Mouse (Mus musculus) cerebellum, postnatal 4 days (tissue): ENCODE data around the gene Fdps.
A peak's percentile ranks its signal among the peaks of the same experiment; 100 is the strongest.
"Not testable (repeated sequence)": the region's sequence is repeated elsewhere in the genome, so short reads cannot be mapped to it uniquely, and the experiment has no call there.

Experiments
- DNase-seq, 2 experiments: peaks; one replicate each; pipeline ENCODE4 v3.0.0; 2022; ENCODE audit warnings: low spot score in 2 of 2, mixed read lengths in 1 of 2

The Fdps gene

DNA sequence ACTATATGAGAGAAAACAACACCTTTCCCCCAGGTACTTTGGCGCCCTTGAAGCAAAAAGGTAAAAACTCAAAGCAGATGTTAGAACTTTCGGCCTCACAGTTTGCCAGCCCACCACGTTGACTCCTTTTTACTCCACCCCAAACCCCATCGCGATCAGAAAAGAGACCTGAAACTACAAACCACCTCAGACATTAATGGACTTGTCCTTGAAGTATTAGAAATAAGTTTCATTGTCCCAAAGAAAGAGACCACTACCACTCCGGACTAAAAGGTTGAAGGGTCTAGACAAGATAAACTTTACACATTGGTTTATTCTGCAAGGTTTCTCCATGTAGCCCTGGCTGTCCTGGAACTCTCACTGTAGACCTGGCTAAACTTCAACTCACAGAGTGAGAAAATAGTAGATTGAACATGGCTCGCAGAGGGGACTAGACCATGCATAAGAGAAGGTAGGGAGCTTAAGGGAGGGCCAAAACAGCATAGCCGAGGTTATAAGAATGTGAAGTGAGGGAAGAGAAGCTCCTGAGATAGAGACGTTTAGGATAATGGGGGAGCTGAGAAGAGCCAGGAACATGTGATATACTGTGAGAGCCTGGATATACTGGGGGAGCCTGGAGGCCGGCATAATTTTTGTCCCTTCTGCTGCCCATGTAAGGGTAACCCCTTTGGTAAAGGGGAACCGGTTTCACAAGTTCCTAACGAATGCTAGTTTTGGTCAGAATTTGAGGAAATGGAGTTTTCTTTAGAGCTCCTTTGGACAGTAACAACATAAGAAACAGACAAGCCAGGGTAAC is 934 bp upstream of the Fdps start:
- no peak for DNase-seq

DNA sequence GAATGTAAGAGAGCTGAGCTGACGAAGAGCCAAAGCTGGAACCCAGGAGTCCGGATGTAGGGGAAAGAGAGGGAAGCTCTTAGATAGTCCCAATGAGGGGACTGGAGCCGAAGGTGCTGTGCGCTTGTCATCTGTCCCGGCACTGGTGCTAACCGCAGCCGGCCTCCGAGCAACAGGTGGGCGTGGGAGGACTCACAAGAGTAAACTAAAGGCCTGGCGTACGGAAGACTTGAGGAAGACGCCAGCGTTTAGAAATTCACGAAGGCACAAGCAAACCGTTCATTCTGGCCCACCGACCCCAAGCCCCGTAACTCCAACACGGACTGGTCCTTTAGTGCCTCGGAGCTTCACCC is 324 bp downstream of the Fdps start:
- DNase-seq, result no peak

DNA sequence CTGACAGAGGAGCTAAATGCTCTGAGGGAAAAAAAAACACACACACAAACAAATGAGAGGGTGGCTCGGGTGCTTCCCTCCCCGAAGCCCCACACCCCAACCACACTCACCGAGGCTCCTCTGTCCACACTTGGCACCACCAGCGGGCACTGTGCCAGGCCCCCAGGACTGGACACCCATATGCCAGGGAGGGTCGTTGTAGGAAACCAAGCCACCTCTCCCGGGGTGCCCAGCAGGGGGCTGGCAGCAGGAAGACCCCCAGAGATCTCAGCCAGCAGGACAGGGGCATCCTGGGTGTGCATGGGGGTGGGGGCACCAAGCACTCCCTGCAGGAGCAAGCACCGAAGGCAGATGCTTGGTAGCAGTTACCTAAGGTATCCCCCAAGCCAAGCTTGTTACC is 948 bp downstream of the Fdps start, which contains the start of gene Gm43738:
Gene Gm43738 (minus strand): TSS at position 289 of the 400 bp plus-strand sequence.
- no peak for DNase-seq

DNA sequence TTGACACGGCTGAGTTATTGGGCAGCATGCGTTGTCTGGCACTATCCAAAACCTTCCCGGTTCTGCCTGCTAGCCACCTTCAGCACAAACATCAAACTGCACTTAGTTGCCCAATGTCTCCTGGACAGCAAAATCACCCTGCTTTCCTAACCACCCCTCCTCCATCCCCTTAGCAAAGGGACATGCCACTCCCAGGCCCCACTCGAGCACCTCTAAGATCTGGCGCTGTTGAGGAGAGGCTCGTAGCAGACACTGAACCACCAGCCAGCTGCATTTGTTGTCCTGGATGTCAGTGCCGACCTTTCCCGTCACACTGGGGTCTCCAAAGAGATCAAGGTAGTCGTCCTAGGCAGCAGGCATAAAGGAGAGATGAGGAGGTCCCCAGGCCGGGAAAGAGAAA is 7.7 kb downstream of the Fdps start:
- no peak for DNase-seq

DNA sequence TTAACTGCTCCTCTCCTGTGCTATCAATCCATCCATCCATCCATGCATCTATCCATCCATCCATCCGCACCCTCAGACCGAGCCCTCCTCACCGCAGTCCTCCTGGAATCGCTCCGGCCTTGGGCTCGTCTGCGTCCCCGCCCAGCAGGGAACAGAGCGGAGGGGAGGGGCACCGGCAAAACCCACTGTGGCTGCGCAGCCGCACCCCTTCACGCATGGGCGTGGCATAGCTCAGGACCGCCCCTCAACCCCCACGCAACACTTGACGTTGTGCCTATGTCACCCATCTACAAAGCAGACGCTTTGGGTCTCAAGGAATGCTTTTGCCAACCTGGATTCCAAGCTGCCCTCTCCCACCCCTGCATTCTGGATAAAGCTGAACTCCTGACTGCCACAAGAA is 8.6 kb downstream of the Fdps start, which contains the start of gene Rusc1:
Gene Rusc1 (minus strand): TSS at position 137 of the 400 bp plus-strand sequence.
- DNase-seq, result peak; percentile 74 to 86

DNA sequence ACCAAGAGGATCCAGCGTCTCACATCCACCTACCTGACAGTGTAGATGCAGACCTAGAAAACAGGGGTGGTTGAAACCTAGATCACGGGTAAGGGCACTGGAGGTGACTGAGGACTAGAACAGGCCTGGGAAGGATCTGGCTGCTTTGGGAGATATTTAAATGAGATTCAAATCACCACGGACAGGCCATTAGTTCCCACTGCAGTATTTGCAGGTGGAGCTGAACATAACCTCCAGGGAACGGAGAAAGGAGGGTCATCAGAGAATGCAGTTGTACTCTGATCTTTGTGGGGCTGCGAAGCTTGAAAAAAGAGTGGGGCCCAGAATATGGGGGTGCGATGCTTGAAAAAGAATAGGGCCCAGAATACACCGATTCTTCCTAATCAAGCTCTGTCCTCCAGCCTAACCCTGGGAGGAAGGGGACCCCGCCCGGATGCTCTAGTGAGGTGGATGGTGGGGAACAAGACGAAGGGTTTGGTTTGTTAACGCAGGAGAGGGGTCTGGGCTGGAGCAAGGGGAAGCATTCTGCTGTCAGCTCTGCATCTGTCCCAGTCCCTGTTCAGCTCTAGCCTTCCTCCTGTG is 9.2 kb downstream of the Fdps start:
- no peak for DNase-seq

DNA sequence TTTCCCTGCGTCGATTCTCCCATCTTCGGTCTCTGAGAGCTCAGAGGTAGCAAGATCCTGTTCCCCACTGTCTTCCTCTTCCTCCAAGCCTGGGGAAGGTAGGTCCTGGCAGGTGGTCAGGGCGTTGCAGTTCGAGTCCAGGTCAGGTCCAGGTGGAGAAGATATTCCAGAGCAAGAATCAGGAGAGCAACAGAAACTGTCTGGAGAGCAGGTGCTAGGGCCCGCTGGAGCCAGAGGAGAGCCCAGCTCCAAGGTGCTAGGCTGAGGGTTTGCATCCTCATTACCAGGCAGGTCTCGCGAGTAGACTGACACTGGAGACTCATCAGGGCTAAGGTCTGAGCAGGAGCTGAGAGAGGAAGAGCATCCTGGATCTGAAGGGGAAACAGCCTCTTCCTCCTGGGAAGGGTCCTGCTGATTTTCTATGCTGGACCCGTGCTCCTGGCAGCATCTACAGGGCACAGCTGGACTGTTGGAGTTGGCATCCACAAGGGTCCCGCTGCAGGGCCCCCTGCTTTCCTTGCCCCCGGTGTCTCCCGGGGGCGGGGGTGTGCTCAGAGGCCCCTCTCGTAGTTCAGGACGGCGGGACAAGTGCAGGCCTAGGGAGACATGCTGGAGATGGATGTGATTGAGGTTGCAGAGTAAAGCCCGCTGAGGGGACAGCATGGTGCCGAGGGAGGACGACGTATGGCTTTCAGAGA is 9.8 kb downstream of the Fdps start:
- no peak for DNase-seq

DNA sequence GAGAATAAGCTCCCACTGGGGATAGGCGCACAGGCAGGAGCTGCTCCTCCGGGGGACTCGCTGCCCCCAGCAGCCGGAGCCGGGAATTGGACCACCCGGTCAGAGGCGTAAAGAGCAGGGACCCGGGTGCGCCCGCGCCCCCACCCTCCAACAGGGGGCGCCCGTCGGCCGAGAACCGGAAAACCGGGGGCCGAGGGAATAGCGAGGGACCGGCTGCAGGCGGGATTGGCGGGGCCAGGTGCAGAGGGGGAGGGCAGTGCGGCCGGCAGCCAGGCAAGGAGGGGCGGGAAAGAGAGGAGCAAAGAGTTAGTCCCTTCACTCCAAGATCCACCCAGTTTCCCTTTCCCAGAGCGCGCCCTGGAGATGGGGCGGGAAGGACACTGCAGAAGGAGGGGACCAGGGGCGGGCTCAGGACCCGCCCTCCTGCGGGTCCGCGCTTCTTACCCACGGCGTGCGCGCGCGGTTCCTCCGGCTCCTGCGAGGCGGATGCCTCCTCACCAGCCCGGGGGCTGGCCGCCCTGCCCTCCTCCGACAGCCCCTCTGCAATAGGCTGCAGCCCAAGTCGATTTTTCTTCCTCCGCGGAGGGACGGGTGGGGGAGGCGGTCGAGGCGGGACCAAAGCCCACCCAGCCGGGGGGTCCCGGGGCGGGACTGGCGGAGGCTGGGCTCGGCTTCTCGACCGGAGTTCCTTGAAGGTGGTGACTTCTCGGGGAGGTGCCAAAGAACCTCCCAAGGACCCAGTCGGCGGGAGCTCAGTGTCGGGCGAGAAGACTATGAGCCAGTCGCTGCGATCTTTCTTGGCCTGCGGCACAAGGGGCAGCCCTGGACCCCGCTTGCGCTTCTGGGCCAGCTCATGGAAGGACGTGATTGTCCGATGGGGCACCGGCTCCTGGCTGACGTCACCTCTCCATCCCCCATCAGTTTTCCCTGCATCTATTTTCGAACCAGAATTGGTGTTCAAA is 10.8 kb downstream of the Fdps start:
- peak; percentile 68 to 85 for DNase-seq

DNA sequence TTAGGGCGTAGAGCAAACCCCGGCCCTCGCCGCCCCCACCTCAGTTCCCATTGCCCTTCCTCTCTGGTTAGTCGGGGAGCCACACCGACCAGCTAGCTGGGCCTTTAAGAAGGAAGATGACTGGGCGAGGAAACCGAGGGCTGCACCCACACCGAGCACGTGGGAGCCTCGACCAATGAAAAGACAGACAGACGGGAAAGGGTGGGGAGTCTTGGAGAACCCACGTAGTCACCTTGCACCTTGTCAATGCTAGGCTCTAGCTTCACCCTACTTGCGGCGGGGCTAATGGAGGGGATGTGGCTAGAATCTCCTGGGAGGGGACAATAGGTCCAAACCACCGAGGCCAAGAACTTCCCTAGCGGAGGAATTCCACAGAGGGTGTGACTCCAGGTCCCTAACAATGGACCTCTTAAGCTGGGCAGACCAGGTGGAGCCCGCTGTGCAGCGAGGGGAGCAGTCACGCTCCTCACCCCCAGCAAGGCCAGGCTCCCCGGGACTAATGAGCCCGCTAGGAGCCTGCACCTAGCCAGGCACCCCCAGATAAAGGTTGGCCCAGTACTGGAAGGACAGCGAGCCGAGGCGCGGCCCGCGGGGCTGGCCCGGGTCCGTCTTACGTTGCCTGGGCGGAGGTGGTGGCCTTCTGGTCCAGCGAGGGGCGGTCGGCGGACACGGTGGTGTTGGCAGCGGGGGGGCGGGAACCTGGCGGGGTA is 11.7 kb downstream of the Fdps start:
- DNase-seq, result peak in 1 of 2 experiments; percentile 67

DNA sequence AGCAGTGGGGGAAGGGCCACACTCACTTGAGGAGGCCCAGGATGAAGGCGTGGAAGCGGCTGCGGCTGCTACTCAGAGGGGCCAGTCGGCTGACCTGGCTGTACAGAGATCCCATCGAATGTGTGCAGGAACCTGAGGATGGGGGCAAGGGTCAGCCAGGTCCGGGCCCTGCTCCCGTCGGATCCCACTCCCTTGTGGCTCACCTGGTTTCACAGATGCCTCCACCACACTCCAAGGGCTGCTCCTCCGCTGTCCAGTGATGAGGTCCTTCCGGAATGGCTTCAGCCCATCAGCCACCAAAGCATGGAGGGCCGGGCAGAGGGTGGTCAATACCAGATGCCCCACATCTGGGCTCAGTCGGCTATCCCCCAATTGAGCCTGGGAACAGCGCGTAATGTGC is 12.8 kb downstream of the Fdps start:
- no peak for DNase-seq

DNA sequence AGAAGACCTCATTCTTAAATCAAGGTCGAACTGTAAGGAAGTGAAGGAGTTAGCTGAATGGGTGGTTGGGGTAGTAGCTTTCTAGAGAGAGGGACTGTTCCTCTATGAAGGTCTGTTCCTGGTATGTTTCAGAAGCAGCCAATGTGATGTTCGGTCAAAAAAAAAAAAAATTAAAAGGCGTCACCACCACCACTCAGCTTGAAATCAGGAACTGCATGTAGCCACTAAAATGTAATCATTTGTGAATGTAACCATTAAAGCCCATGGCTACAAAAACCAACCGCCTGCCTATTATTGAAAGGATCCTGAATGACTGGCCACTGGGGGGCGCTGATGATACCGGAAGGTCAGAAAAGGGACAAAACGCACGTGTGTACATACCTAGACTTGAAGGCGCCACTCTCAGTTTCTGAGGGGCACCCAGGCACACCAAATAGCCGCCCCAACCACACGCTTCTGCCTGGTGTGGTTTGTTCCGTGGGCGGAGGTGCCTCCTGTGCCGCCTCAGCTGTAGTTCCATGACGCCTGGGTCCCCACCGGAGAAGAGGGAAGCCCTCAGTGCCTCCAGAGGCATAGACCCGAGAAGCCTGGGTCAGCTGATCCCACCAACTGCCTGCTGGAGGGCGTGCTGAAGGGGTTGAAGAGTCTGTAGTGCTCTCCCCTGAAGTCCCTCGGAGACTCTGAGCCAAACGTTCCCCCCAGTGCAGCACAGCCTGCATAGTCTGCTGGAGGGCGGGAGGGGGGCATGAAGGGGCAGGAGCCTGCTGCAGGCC is 14.2 kb downstream of the Fdps start:
- peak; percentile 78 to 84 for DNase-seq

DNA sequence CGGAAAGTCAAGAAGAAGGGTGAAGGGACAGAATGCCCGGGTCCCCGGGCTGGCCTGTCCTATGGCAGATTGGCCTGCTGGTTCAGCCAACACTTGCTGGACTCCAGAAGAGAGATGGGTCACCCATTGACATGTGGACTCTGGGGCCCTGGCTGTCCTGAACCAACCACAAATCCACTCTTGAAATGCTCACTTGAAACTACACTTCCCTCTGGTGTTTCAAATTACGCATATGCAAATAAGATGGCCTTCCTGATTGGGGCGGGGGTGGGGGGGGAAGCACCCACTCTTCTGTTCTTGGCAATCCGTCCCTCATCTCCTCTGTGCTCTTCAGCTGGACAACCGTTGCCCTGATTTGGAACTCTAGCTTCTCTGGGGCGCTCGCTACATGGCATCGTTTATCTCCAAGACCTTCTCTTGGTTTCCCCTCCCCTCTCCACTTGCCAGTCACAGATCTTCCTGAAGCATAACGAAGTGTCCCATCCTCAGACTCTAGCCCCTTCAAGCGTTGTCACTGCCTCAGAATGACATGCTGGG is 17.0 kb downstream of the Fdps start:
- DNase-seq, result no peak

DNA sequence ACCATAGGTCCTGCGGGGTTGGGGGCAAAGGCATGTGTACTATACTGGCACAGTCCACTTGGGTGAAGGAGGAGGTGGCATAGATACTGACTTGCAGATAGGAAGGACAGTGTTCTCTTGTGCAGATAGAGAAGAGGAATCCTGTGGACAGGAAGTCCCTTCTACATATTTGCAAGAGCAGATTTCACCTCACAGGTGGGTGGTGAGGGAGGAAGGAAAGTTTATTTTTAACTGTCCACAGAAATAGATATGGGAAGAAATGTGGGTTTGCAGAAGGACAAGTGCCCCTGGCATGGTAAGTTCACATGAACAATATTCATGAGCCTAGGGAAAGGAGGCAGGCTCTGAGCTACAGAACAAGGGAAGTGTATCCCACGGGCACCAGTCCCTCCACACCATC is 17.6 kb downstream of the Fdps start:
- no peak for DNase-seq

DNA sequence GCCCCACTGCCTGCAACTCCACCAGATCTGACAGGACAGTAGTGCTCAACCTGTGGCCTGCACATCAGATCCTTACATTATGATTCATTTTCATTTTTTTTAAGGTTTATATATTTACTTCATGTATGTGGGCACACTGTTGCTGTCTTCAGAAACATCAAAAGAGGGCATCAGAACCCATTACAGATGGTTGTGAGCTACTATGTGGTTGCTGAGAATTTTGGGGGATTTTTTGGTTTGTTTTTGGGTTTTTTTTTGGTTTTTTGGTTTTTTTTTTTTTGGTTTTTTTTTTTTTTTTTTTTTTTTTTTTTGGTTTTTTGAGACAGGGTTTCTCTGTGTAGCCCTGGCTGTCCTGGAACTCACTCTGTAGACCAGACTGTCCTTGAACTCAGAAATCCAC is 19.5 kb downstream of the Fdps start:
- not testable (repeated sequence) for DNase-seq

DNA sequence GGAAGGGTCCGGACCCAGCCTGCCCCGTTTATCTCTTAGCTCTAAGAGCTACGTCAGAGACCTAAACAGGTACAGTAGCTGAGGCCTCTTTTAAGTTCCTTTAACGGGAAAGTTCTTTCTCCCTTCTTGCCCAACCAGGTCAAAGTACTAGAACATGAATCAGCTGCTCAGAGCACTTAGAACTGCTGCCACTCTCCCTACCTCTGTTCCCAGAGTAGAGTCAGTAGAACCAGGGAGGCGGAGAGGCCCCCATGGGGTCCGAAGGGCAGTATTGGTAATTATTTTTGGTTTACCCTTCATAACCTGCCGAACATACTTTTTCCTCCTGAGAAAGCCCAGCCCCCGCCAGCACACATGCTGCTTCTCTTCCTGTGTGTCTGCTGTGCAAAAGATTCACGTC is 24.4 kb downstream of the Fdps start:
- DNase-seq, result no peak

DNA sequence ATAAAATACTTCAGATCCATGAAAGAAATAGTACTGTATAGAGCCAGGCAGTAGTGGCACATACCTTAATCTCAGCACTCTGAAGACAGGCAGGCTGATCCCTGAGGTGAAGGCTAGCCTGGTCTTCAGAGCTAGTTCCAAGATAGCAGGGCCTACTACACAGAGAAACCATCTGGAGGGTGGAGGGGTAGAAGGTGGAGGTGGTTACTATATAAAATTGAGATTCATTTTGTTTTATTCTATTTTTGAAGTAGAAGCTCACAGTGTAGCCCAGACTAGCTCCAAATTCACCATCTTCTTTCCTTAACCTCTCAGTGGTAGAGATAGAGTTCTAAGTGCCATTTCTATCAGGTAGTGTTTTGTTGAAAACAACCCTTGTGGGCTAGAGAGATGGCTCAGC is 34.5 kb downstream of the Fdps start:
- DNase-seq, result no peak

DNA sequence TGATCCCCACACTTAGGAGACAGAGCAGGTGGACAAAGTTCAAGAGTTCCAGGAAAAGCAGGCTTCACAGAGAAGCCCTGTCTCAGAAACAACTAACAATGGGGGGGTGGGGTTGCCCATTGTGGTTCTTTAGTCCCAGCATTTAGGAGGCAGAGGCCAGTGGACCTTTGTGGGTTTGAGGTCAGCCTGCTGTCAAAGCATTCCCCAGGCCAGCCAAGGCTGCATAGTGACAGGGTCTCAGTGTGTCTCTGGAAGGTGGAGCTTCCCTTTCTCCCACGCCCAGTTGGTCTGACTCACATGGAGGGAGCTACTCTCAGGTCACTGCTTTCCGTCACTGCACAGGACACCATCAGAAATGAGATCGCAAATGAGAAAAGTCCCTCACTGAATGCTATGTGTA is 40.1 kb downstream of the Fdps start:
- no peak for DNase-seq

DNA sequence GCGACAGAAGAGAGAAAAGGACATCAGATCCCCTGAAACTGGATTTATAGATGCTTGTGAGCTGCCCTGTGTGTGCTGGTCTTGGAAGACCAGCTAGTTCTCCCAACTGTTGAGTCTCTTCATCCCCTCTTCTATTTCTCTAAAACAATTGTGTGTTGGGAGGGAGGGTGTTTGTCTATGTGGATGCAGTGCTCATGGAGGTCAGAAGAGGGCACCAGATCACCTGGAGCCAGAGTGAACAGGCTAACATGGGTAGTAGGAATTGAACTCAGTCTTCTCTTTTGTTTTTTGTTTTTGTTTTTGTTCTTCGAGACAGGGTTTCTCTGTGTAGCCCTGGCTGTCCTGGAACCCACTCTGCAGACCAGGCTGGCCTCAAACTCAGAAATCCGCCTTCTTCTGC is 43.0 kb downstream of the Fdps start:
- no peak for DNase-seq

DNA sequence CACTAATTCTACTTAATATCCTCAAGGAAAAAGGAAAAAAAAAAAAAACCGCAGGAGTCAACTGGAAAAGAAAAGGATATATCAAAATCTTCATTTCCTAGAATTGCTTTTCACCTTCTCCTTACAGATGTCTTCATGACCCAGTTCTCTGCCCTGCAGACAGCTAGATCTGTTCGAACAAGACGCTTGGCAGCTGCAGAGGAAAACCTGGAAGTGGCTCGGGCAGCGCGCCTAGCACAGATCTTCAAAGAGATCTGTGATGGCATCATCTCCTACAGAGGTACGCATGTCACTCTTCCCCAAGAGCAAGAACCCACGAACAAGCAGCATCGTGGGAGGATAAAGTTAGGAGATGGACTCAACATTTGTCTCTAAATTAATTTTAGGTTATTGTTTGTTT is 43.4 kb downstream of the Fdps start:
- no peak for DNase-seq
